Mouse (Mus musculus) left cerebral cortex, adult 8-10 months (tissue): ENCODE data around the gene Gpd1. TPM values are rescaled to one million over a fixed set of nuclear protein-coding genes. Genes with fewer than 3 reads are reported as not detected.

Experiments used
- DNase-seq, 2 experiments: peaks; one replicate each; pipeline ENCODE4 v3.0.0; 2022; ENCODE audit warnings: low spot score in 2 of 2
- total RNA-seq, 4 experiments: library from RNA; stranded (reverse); gene quantifications; 2 replicates each; pipeline ENCODE4 v1.2.4; 2022

Gene Gpd1
- 10 to 100 TPM; 72.7 to 86.4 (median 80.4) TPM for total RNA-seq

GRCm38 (mm10) chr15:99717386-99718334 is at the start of gene Gpd1:
Gene Gpd1 (plus strand): TSS chr15:99717515.
- DNase-seq = peak; percentile 56 to 80

GRCm38 (mm10) chr15:99667544-99667943 is 49.8 kb upstream of the Gpd1 start:
- no peak for DNase-seq

DNA sequence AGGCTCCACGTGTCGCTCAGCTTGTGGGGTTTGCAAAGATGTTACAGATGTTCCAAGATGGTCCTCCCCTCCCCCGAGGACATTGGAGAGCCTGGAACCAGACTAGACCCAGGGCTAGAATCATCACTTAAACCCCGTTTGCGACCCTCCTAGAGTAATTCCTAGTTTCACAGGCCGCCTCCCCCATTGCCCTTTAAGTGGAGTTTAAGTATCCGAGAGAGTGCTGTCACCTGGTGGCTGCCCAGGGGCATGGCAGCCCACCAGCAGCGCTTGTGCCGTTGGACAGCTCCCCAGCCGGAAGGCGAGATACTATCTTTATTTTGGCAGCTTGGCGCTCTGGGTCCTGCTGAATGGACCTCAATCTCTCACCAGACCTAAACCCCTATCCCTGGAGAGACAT is 48.4 kb upstream of the Gpd1 start:
- DNase-seq = peak in 1 of 2 experiments; percentile 60

DNA sequence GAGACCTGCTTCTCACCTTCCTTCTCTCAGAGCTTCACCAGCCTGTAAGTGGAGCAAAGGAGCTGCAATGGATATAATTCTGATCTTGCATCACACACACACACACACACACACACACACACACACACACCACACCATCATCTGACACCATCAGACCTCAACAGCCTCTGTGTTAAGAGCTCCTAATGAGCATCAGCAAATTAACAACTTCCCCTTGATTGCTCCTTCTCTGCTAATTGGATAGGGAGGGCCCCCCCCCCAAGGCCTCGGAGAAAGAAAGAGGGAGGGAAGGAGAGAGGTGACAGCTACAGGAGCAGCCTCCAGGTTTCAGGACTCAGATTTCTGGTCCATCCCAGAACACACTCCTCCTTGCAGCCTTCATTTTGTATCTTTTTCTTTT is 47.9 kb upstream of the Gpd1 start:
- no peak for DNase-seq

DNA sequence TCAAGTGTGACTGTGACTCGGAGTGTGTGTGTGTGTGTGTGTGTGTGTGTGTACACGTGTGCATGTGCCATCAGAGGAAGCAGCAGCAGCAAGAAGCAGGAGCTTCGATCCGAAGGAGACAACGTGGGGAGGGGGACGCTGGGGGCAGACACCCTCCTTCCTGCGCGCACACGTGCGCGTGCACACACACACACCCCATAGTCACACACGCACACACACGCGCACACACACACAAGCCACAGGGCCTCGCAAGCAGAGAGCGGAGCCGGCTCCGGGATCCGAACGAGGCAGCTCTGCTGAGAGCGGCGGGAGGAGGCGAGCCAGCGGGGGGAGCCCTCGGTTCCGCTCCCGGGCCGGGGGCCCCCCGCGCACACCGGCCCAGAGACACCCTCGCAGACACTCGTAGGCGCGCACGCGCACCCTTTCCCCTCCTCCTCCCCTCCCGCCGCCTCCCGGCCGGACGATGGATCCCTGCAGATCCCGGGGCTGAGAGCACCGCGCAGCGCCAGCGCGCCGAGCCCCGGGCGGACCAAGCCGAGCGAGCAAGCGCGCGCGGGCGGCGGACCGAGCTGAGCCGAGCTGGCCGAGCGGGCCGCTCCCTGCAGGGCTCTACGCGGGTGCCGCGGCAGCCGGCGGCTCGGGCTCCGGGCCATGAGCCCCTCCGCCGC is 47.0 kb upstream of the Gpd1 start, which contains the start of gene Asic1:
Gene Asic1 (plus strand): TSS at position 215 of the 668 bp plus-strand sequence.
- DNase-seq = peak; percentile 66 to 67

DNA sequence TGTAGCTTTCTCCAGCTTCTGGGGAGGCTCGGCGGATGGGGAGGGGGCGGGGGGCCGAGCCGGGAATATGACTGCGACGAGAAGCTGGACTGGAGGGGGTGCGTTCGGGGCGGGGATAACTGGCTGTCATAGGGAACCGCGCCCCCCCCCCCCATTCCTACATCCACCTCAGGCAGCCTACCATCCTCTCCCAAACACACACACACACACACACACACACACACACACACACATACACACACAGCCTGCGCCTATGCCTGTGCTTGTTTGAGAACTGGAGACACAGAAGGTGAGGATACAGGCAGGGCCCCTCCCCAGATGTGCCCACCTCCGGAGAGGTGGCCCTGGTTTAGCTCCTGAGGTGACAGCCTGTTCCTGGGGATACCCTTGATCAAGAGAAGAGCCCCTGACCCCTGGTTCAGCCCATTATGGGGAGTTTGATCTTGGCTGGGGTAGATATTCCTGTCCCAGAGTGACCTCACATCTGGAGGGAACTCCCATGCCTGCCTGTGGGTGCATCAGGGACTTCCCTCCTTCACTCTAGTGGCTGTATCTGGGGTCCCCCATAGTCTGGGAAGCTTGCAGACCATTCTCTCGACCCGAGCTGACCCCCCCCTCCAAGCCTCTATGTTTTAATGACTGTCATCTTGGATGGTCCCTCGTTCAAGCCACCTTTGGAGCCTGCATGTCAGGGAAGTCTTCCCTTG is 46.2 kb upstream of the Gpd1 start:
- peak in 1 of 2 experiments; percentile 36 for DNase-seq

DNA sequence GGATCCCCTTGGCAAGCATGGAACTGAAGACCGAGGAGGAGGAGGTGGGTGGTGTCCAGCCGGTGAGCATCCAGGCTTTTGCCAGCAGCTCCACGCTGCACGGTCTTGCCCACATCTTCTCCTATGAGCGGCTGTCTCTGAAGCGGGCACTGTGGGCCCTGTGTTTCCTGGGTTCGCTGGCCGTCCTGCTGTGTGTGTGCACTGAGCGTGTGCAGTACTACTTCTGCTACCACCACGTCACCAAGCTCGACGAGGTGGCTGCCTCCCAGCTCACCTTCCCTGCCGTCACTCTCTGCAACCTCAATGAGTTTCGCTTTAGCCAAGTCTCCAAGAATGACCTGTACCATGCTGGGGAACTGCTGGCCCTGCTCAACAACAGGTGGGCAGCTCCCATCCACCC is 45.5 kb upstream of the Gpd1 start:
- peak in 1 of 2 experiments; percentile 48 for DNase-seq

GRCm38 (mm10) chr15:99674866-99675265 is 42.4 kb upstream of the Gpd1 start:
- no peak for DNase-seq

GRCm38 (mm10) chr15:99677089-99677488 is 40.2 kb upstream of the Gpd1 start:
- DNase-seq = no peak

DNA sequence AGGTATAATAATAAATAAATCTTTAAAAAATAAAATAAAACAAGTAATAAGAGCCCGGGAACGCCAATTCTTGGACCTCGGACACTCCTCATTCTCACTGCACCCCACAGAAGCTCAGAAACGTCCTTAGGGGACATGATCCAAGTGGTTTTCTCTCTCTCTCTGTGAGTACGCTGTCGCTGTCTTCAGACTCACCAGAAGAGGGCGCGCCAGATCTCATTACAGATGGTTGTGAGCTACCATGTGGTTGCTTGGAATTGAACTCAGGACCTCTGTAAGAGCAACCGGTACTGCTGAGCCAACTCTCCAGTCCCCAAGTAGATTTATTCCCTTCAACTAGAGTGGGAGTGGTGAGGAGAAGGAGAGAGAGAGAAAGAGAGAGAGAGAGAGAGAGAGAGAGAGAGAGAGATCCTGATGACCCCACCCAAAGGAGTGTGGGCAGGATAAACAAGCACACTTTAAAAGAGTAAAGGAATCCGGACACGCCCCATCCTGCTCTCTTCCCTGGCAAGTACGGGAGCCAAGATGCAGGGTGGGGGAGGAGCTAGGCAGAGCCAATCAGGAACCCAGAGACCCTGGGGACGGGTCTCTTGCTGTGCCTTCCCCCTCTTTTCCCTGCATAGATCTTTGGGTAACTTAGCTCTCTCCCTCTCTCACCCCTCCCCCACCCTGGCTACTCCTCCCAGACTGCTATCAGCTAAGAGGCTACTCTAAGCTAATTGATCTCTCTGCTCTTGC is 39.1 kb upstream of the Gpd1 start:
- no peak for DNase-seq

DNA sequence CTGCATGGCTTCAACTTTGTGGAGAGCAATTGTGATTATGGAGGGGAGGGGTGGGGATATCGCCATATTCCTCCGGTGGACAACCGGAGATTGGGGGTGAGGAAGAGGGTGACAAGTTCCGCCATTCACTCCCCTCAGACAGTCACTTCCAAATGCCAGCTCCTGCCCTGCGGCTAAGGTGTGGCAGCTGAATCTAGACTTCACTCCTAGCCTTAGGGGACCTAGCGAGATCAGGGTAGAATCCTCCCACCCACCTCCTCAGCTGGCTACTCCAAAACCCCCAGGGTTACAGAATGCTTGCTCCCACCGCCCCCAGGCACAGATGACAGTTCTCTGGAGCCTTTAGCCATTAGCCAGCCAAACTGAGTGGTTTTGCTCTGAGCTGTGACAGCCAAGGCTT is 38.3 kb upstream of the Gpd1 start:
- DNase-seq = no peak

DNA sequence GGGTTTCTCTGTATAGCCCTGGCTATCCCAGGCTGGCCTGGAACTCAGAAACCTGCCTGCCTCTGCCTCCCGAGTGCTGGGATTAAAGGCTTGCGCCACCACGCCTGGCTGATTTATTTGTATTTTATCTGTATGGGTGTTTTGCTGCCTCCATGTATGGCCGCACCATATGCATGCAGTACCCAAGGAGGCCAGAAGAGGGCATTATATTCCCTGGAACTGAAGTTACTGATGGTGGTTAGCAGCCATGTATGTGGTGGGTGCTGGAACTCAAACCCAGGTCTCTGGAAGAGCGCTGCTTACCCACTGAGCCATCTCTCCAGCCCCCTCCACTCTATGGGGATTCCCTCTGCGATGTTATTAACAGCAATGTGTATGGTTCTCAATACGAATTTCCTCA is 34.4 kb upstream of the Gpd1 start:
- DNase-seq = no peak

- no peak for DNase-seq
Observed at GRCm38 (mm10) chr15:99684156-99684555, 33.2 kb upstream of the Gpd1 start.

- no peak for DNase-seq
Observed at GRCm38 (mm10) chr15:99688712-99689111, 28.6 kb upstream of the Gpd1 start.

GRCm38 (mm10) chr15:99690924-99691323 is 26.4 kb upstream of the Gpd1 start:
- no peak for DNase-seq

GRCm38 (mm10) chr15:99691976-99692375 is 25.3 kb upstream of the Gpd1 start:
- no peak for DNase-seq

- no peak for DNase-seq
Observed at GRCm38 (mm10) chr15:99697309-99697708, 20.0 kb upstream of the Gpd1 start.

- DNase-seq = no peak
Observed at GRCm38 (mm10) chr15:99698533-99699085, 18.7 kb upstream of the Gpd1 start.

GRCm38 (mm10) chr15:99699715-99700114 is 17.6 kb upstream of the Gpd1 start:
- DNase-seq = no peak

- no peak for DNase-seq
Observed at GRCm38 (mm10) chr15:99700219-99701106, 16.9 kb upstream of the Gpd1 start.
